Mouse (Mus musculus): ENCODE data around the gene Rps6ka1. TPM values are rescaled to one million over a fixed set of nuclear protein-coding genes. Genes with fewer than 3 reads are reported as not detected.
"Not testable (repeated sequence)": the region's sequence is repeated elsewhere in the genome, so short reads cannot be mapped to it uniquely, and the experiment has no call there.

The Rps6ka1 gene
- polyA plus RNA-seq, 2 experiments, result 28.4 to 48.4 TPM

- Histone ChIP-seq H3K27ac (no peak overlapping the region), H3K4me3 (ENCODE audit: insufficient read depth in 1 of 2, low read depth in 2 of 2, low read length in 2 of 2) (no peak overlapping the region), H3K4me1 (replicated peaks; ENCODE audit: control insufficient read depth in 2 of 2, insufficient read depth in 2 of 2, low read length in 1 of 2) (no peaks in the 10 kb centered on the region), H3K27me3 (ENCODE audit: control insufficient read depth, insufficient read depth, low read length) (no peaks in the 10 kb centered on the region), H3K4me2 (ENCODE audit: low read depth) (no peak overlapping the region), H3K9me3 (ENCODE audit: control insufficient read depth, low read length) (no peaks in the 10 kb centered on the region), H3K9ac (replicated peaks) (no peak overlapping the region), H3K36me3 (replicated peaks; ENCODE audit: control insufficient read depth, insufficient read depth, low read depth) (peaks cover 9% of the 10 kb centered on the region)
- DNase-seq (ENCODE audit: low read depth in 3 of 3, low spot score in 3 of 3) (no peak), ATAC-seq (ENCODE audit: insufficient read depth) (no peak)
- 49% methylated on average over 9 of the region's 10 CpGs for WGBS (ENCODE audit: insufficient replicate concordance)
- TF ChIP-seq CTCF (IDR thresholded peaks at IDR 0.05; ENCODE audit: low read depth) (no peak), EP300 (IDR thresholded peaks at IDR 0.05; ENCODE audit: low read depth) (no peak)
Measured at GRCm38 (mm10) chr4:133842992-133843737, 44.4 kb downstream of the Rps6ka1 start.

DNA sequence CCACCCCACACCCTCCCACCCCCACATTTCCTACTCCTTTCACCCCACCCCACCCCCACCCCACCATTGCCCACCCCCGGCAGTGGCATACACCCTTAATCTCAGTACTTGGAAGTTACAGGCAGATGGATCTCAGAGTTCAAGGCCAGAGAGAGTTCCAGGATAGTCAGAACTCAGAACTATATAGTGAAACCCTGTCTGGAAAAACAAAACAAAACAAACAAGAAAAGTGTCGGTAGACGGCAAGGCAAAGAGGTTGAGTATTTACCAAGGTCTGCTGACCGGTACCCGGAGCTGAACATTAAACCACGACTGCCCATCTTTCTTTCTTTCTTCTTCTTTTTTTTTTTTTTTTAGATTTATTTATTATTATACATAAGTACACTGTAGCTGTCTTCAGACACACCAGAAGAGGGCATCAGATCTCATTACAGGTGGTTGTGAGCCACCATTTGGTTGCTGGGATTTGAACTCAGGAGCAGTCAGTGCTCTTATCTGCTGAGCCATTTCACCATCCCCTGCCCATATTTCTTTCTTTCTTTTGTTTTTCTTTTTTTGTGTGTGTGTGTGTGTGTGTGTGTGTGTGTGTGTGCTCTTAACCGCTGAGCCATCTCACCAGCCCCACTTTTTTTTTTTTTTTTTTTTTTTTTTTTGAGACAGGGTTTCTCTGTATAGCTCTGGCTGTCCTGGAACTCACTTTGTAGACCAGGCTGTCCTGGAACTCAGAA lies 45.7 kb downstream of the Rps6ka1 start:
- not testable (repeated sequence) for H3K4me3 ChIP-seq (ENCODE audit: insufficient read depth in 1 of 2, low read depth in 2 of 2, low read length in 2 of 2); H3K27me3 ChIP-seq (ENCODE audit: control insufficient read depth, insufficient read depth, low read length); H3K9ac ChIP-seq (replicated peaks); H3K9me3 ChIP-seq (ENCODE audit: control insufficient read depth, low read length); DNase-seq (ENCODE audit: low read depth in 3 of 3, low spot score in 3 of 3); H3K36me3 ChIP-seq (replicated peaks; ENCODE audit: control insufficient read depth, insufficient read depth, low read depth); ATAC-seq (ENCODE audit: insufficient read depth); H3K27ac ChIP-seq; H3K4me2 ChIP-seq (ENCODE audit: low read depth); H3K4me1 ChIP-seq (replicated peaks; ENCODE audit: control insufficient read depth in 2 of 2, insufficient read depth in 2 of 2, low read length in 1 of 2)
- 65% methylated on average over 7 of the region's 7 CpGs for WGBS (ENCODE audit: insufficient replicate concordance)

DNA sequence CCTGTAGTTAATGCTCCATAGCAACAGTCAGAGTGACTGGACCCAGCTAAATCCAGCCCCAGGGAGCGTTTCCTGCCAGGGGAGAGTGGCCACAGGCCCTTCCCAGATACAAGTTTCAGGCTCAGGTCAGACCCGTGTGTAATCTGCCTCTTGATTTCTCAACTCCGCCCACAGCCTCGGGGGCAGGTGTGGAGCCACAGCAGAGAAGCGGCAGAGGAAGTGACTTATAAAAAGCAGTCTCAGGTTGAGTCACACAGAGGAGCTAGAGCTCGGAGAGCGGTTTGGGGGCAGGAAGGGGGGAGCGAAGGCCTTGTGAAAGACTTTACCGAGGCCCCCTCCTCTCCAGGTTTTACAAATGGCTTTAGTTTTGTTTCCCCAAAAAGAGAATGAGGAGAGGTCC lies 46.6 kb downstream of the Rps6ka1 start:
- TF ChIP-seq CTCF (IDR thresholded peaks at IDR 0.05; ENCODE audit: low read depth) (no peak), EP300 (IDR thresholded peaks at IDR 0.05; ENCODE audit: low read depth) (no peak)
- Histone ChIP-seq H3K36me3 (replicated peaks; ENCODE audit: control insufficient read depth, insufficient read depth, low read depth) (no peaks in the 10 kb centered on the region), H3K27ac (no peak overlapping the region), H3K4me2 (ENCODE audit: low read depth) (no peak overlapping the region), H3K4me1 (replicated peaks; ENCODE audit: control insufficient read depth in 2 of 2, insufficient read depth in 2 of 2, low read length in 1 of 2) (no peaks in the 10 kb centered on the region), H3K9ac (replicated peaks) (no peak overlapping the region), H3K4me3 (ENCODE audit: insufficient read depth in 1 of 2, low read depth in 2 of 2, low read length in 2 of 2) (no peak overlapping the region), H3K9me3 (ENCODE audit: control insufficient read depth, low read length) (no peaks in the 10 kb centered on the region), H3K27me3 (ENCODE audit: control insufficient read depth, insufficient read depth, low read length) (no peaks in the 10 kb centered on the region)
- ATAC-seq (ENCODE audit: insufficient read depth) (no peak), DNase-seq (ENCODE audit: low read depth in 3 of 3, low spot score in 3 of 3) (peak in 2 of 3 experiments; percentile 35 to 51)
- WGBS (ENCODE audit: insufficient replicate concordance), result 13% methylated on average over 9 of the region's 9 CpGs

DNA sequence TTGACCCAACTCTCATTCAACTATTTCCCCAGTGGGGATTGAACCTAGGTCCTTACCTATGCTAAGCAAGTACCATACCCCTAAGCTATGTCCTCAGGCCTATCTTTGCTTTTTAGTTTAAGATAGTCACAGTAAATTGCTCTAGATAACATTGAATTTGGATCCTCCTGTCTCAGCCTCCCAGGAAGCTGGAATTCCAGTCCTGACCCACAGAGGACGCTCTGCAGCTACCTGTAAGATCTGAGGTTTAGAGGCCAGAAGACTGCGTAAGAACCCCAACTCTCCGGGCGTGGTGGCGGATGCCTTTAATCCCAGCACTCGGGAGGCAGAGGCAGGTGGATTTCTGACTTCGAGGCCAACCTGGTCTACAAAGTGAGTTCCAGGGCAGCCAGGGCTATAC lies 47.1 kb downstream of the Rps6ka1 start:
- WGBS (ENCODE audit: insufficient replicate concordance), result 72% methylated on average over 7 of the region's 7 CpGs
- Histone ChIP-seq H3K9ac (replicated peaks) (no peak overlapping the region), H3K9me3 (ENCODE audit: control insufficient read depth, low read length) (no peaks in the 10 kb centered on the region), H3K27me3 (ENCODE audit: control insufficient read depth, insufficient read depth, low read length) (no peaks in the 10 kb centered on the region), H3K27ac (no peak overlapping the region), H3K4me1 (replicated peaks; ENCODE audit: control insufficient read depth in 2 of 2, insufficient read depth in 2 of 2, low read length in 1 of 2) (no peaks in the 10 kb centered on the region), H3K4me3 (ENCODE audit: insufficient read depth in 1 of 2, low read depth in 2 of 2, low read length in 2 of 2) (no peak overlapping the region), H3K4me2 (ENCODE audit: low read depth) (no peak overlapping the region), H3K36me3 (replicated peaks; ENCODE audit: control insufficient read depth, insufficient read depth, low read depth) (no peaks in the 10 kb centered on the region)
- TF ChIP-seq EP300 (IDR thresholded peaks at IDR 0.05; ENCODE audit: low read depth) (no peak), CTCF (IDR thresholded peaks at IDR 0.05; ENCODE audit: low read depth) (peak; percentile 34)
- ATAC-seq (ENCODE audit: insufficient read depth) (no peak), DNase-seq (ENCODE audit: low read depth in 3 of 3, low spot score in 3 of 3) (no peak)

- Histone ChIP-seq H3K9ac (replicated peaks) (no peak overlapping the region), H3K9me3 (ENCODE audit: control insufficient read depth, low read length) (no peaks in the 10 kb centered on the region), H3K4me3 (ENCODE audit: insufficient read depth in 1 of 2, low read depth in 2 of 2, low read length in 2 of 2) (no peak overlapping the region), H3K36me3 (replicated peaks; ENCODE audit: control insufficient read depth, insufficient read depth, low read depth) (no peaks in the 10 kb centered on the region), H3K4me1 (replicated peaks; ENCODE audit: control insufficient read depth in 2 of 2, insufficient read depth in 2 of 2, low read length in 1 of 2) (no peaks in the 10 kb centered on the region), H3K27ac (no peak overlapping the region), H3K4me2 (ENCODE audit: low read depth) (no peak overlapping the region), H3K27me3 (ENCODE audit: control insufficient read depth, insufficient read depth, low read length) (no peaks in the 10 kb centered on the region)
- DNase-seq (ENCODE audit: low read depth in 3 of 3, low spot score in 3 of 3) (no peak), ATAC-seq (ENCODE audit: insufficient read depth) (no peak)
- WGBS (ENCODE audit: insufficient replicate concordance), result 58% methylated on average over 4 of the region's 4 CpGs
- TF ChIP-seq CTCF (IDR thresholded peaks at IDR 0.05; ENCODE audit: low read depth), result peak; percentile 76
- TF ChIP-seq EP300 (IDR thresholded peaks at IDR 0.05; ENCODE audit: low read depth), result no peak
Measured at GRCm38 (mm10) chr4:133839385-133839826, 48.2 kb downstream of the Rps6ka1 start.
